Mouse (Mus musculus): ENCODE data around the gene Orm3. TPM values are rescaled to one million over a fixed set of nuclear protein-coding genes. Genes with fewer than 3 reads are reported as not detected.

The Orm3 gene
- polyA plus RNA-seq (2015; fragmentation: Nextera tagmentation; extraction: Ambion mirVana): not detected in 2 replicates

DNA sequence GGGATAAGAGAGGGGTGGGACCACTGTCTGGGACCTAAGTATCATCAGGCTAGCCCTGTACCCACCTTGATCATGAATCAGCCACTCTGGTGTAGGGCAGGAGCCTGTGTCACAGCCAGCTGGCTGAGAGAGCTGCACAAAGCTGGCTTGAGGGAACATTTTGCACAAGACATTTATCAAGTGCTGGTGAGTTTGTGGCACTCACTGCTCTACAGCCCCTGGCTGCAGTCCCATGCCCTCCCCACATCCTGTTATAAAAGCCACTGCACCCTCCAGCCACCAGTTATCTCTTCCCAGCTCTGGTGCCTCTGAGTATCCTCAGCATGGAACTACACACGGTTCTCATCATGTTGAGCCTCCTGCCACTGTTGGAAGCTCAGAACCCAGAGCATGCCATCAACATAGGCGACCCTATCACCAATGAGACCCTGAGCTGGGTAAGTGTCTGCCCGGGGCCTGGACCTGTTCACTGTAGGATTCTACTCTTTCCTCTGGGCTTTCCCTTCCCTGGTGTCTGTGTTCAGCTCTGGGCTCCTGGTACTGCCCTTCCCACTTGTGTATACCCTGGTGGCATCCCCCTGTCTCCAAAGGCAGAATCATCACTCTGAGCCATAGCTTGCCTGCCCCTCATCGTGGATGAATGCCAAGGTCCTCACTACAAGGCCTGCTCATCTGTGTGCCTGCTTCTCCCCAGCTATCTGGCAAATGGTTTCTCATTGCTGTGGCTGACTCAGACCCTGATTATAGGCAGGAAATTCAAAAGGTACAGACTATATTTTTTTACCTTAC is at the start of gene Orm3:
Gene Orm3 (plus strand): TSS at position 286 of the 789 bp plus-strand sequence.
- 60% methylated on average over 4 of the region's 4 CpGs for WGBS (ENCODE audit: insufficient replicate concordance)
- Histone ChIP-seq H3K27ac (ENCODE audit: low read depth) (no peak within 1 kb of the TSS), H3K9ac (replicated peaks) (no peak within 1 kb of the TSS)

DNA sequence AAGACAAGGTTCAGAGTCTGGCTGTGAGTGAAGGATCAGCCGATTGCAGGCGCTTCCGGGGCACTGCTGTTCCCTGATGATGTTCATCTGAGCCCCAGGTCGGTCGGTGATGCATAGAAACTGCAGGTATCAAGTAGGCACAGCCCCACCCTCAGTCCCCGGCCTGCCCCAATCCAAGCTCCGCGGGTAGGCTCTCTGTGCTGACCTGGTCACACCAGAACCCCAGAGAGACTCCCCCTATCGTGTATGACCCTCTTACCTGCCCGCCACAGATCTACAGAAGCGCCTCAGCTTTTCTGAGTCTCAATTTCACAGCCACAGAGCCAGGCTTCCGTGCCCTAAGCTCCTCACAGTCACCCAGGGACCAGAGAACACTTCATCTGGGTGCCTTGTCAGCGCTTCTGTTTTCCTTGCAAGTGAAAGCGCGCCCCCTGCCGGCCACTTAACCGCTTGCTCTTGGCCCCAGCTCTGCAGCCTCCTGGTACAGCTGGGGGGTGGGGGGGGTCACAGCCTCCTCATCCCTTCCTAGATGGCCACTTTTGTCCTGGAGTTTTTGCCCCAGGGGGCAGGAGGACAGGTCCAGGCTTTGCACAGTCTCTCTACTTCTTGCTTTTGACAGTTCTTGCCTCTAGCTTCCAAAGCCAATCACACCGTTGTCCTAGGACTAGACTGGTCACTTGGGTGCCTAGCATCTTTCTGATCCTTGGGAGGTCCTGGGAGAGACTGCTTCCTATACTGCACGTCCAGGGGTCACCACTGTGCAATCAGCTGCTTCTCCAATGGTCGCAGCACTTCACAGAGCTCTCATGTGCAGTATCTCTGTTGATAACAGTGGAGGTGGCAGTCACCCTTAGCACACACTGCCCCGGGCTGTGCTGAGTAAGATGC is 48.5 kb upstream of the Orm3 start:
- no peaks in the 10 kb centered on the region for H3K4me1 ChIP-seq (ENCODE audit: insufficient read depth)
- no peak overlapping the region for H3K9ac ChIP-seq (replicated peaks)
- no peak overlapping the region for H3K4me2 ChIP-seq (ENCODE audit: low read depth, low read length)
- ATAC-seq (peak; percentile 60), DNase-seq (peak; percentile 91)
- 35% methylated on average over 21 of the region's 21 CpGs for WGBS (ENCODE audit: insufficient replicate concordance)
- no peaks in the 10 kb centered on the region for H3K27me3 ChIP-seq (ENCODE audit: insufficient read depth, low read length)
- TF ChIP-seq CTCF (IDR thresholded peaks at IDR 0.05; ENCODE audit: low read depth) (peak; percentile 86), EP300 (IDR thresholded peaks at IDR 0.05; ENCODE audit: low read depth) (no peak)
- H3K9me3 ChIP-seq (ENCODE audit: low read length): no peaks in the 10 kb centered on the region
- H3K27ac ChIP-seq (ENCODE audit: low read depth): no peak overlapping the region
- no peaks in the 10 kb centered on the region for H3K36me3 ChIP-seq (replicated peaks; ENCODE audit: insufficient read depth, low read length)
- no peak overlapping the region for H3K4me3 ChIP-seq (ENCODE audit: low read depth, low read length)

More for the DNA sequence above, at the start of gene Orm3:
- DNase-seq: no peak
- Histone ChIP-seq H3K9me3 (ENCODE audit: low read length) (no peaks in the 10 kb centered on the region), H3K27me3 (ENCODE audit: insufficient read depth, low read length) (no peaks in the 10 kb centered on the region), H3K4me2 (ENCODE audit: low read depth, low read length) (no peak within 1 kb of the TSS), H3K4me3 (ENCODE audit: low read depth, low read length) (no peak within 1 kb of the TSS), H3K4me1 (ENCODE audit: insufficient read depth) (peaks cover 9% of the 10 kb centered on the region), H3K36me3 (replicated peaks; ENCODE audit: insufficient read depth, low read length) (no peaks in the 10 kb centered on the region)
- no peak for TF ChIP-seq CTCF (IDR thresholded peaks at IDR 0.05; ENCODE audit: low read depth)
- no peak for TF ChIP-seq EP300 (IDR thresholded peaks at IDR 0.05; ENCODE audit: low read depth)
- no peak for ATAC-seq

DNA sequence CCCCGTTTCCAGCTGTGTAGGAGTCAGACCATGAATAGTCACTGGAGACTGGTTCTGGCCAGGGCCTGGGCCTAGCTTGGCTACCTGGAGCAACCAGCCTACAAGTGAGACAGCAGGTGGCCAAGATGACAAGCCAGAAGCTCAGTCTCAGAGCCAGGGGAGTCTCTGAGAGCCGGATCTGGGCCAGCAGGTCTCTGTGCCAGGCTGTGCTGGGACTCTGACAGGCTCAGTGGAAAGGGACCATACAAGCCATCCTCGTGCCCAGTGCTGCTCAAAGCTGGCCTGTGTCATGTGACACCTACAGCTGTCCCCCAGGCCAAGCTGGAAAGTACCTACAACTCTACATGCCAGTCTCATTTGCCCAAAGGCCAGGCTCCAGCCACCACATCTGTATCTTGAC is 47.6 kb upstream of the Orm3 start:
- Histone ChIP-seq H3K4me2 (ENCODE audit: low read depth, low read length) (no peak overlapping the region), H3K9me3 (ENCODE audit: low read length) (no peaks in the 10 kb centered on the region), H3K36me3 (replicated peaks; ENCODE audit: insufficient read depth, low read length) (no peaks in the 10 kb centered on the region), H3K4me1 (ENCODE audit: insufficient read depth) (no peaks in the 10 kb centered on the region), H3K4me3 (ENCODE audit: low read depth, low read length) (no peak overlapping the region), H3K27ac (ENCODE audit: low read depth) (no peak overlapping the region), H3K27me3 (ENCODE audit: insufficient read depth, low read length) (no peaks in the 10 kb centered on the region), H3K9ac (replicated peaks) (no peak overlapping the region)
- DNase-seq: no peak
- no peak for ATAC-seq
- no peak for TF ChIP-seq EP300 (IDR thresholded peaks at IDR 0.05; ENCODE audit: low read depth)
- no peak for TF ChIP-seq CTCF (IDR thresholded peaks at IDR 0.05; ENCODE audit: low read depth)
- WGBS (ENCODE audit: insufficient replicate concordance): 72% methylated on average over 3 of the region's 3 CpGs

DNA sequence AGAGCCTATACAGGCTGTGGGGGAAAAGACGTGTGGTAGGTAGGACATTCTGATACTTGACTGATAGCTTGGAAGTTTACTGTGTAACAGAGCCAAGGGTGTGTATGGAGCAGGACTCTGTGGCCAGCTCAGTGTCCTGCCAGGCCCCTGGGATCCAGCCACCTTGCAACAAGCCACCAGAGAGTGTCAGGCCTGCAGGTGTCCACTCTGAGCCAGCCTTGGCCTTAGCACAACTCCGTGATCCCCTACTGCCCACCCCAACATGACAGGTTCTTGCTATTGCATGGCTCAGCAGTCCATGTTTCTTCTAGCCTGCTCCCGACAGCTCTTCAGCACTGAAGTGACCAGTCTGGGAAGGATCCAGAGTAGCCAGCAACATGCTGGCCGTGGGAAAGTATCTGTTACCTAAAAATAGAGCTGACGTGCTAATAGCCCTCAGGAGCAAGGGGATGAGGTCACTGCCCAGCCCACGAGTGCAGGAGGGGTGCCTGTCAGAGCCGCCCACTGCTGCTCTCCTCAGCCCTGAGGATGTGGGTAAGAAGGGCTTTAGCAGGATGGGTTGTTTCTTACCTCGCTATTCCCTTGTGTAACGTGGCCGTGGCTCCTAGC is 45.6 kb upstream of the Orm3 start:
- no peak overlapping the region for H3K4me3 ChIP-seq (ENCODE audit: low read depth, low read length)
- H3K27ac ChIP-seq (ENCODE audit: low read depth): no peak overlapping the region
- no peak overlapping the region for H3K9ac ChIP-seq (replicated peaks)
- 59% methylated on average over 10 of the region's 10 CpGs for WGBS (ENCODE audit: insufficient replicate concordance)
- H3K4me1 ChIP-seq (ENCODE audit: insufficient read depth): no peaks in the 10 kb centered on the region
- no peaks in the 10 kb centered on the region for H3K36me3 ChIP-seq (replicated peaks; ENCODE audit: insufficient read depth, low read length)
- no peak for TF ChIP-seq CTCF (IDR thresholded peaks at IDR 0.05; ENCODE audit: low read depth)
- no peak for TF ChIP-seq EP300 (IDR thresholded peaks at IDR 0.05; ENCODE audit: low read depth)
- no peaks in the 10 kb centered on the region for H3K9me3 ChIP-seq (ENCODE audit: low read length)
- H3K27me3 ChIP-seq (ENCODE audit: insufficient read depth, low read length): no peaks in the 10 kb centered on the region
- H3K4me2 ChIP-seq (ENCODE audit: low read depth, low read length): no peak overlapping the region
- DNase-seq (no peak), ATAC-seq (no peak)

DNA sequence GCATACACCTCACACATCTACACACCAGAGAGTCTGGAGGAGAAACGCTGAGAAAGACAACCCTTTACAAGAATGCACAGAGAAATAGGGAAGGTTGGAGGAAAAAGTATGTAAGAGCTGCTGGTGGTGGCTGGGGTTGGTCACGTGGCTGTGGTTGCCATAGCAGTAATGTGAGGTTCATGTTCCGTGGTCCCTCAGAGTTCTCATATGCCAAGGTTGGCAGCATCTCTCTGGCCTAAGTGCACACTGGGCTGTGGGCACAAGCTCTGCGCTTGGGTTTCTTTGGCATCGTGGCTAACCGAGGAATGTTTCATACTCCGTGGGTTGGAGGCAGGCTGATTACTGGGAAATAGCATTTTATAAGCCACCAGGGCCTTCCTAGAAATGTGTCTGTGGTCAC is 44.5 kb upstream of the Orm3 start:
- ATAC-seq (no peak), DNase-seq (no peak)
- Histone ChIP-seq H3K9me3 (ENCODE audit: low read length) (no peaks in the 10 kb centered on the region), H3K36me3 (replicated peaks; ENCODE audit: insufficient read depth, low read length) (no peaks in the 10 kb centered on the region), H3K27me3 (ENCODE audit: insufficient read depth, low read length) (no peaks in the 10 kb centered on the region), H3K4me3 (ENCODE audit: low read depth, low read length) (no peak overlapping the region), H3K9ac (replicated peaks) (no peak overlapping the region), H3K4me2 (ENCODE audit: low read depth, low read length) (no peak overlapping the region), H3K4me1 (ENCODE audit: insufficient read depth) (no peaks in the 10 kb centered on the region), H3K27ac (ENCODE audit: low read depth) (no peak overlapping the region)
- WGBS (ENCODE audit: insufficient replicate concordance): 79% methylated on average over 7 of the region's 7 CpGs
- TF ChIP-seq CTCF (IDR thresholded peaks at IDR 0.05; ENCODE audit: low read depth) (no peak), EP300 (IDR thresholded peaks at IDR 0.05; ENCODE audit: low read depth) (no peak)

DNA sequence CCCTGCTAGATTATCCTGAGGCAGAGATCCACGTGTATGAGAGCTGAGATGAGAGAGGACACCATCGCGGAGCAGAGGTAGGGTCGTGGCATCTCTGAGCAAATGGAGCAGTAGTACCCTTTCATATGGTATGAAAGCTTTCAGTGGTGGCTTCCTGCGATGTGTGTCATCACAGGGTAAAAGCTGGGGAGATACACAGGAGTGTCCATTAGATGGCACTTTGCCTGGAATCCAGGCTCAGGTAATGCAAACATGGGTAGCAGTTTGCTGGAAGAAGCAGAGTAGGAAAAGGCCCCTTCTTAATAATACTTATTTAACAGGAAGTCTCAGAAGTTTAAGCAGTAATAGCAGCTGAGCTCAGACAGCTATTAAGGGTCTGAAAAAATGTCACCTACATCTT is 41.9 kb upstream of the Orm3 start:
- ATAC-seq (no peak), DNase-seq (no peak)
- no peaks in the 10 kb centered on the region for H3K4me1 ChIP-seq (ENCODE audit: insufficient read depth)
- WGBS (ENCODE audit: insufficient replicate concordance): 65% methylated on average over 5 of the region's 5 CpGs
- H3K27me3 ChIP-seq (ENCODE audit: insufficient read depth, low read length): no peaks in the 10 kb centered on the region
- H3K27ac ChIP-seq (ENCODE audit: low read depth): no peak overlapping the region
- no peak overlapping the region for H3K4me3 ChIP-seq (ENCODE audit: low read depth, low read length)
- 0 out of 2 replicates have a peak, but pooled peaks cover 3% of the 10 kb centered on the region for H3K36me3 ChIP-seq (replicated peaks; ENCODE audit: insufficient read depth, low read length)
- H3K9me3 ChIP-seq (ENCODE audit: low read length): no peaks in the 10 kb centered on the region
- TF ChIP-seq CTCF (IDR thresholded peaks at IDR 0.05; ENCODE audit: low read depth) (no peak), EP300 (IDR thresholded peaks at IDR 0.05; ENCODE audit: low read depth) (no peak)
- no peak overlapping the region for H3K4me2 ChIP-seq (ENCODE audit: low read depth, low read length)
- no peak overlapping the region for H3K9ac ChIP-seq (replicated peaks)

Measured in liver, postnatal 0 days (tissue).